Mouse (Mus musculus): ENCODE measurements around the gene Rgs12. TPM values are rescaled to one million over a fixed set of nuclear protein-coding genes. Genes with fewer than 3 reads are reported as not detected.

Rgs12 gene
- polyA plus RNA-seq, 1 experiment from 2014 or later, result 62.4 TPM

- WGBS, result 100% methylated on average over 1 of the region's 1 CpGs
- Histone ChIP-seq H3K27ac (ENCODE audit: low read length) (no peak overlapping the region), H3K9ac (replicated peaks; ENCODE audit: low read depth, low read length) (no peak overlapping the region), H3K4me1 (replicated peaks; ENCODE audit: control insufficient read depth, insufficient read depth, low read length) (no peaks in the 10 kb centered on the region), H3K9me3 (ENCODE audit: control insufficient read depth, low read length) (no peaks in the 10 kb centered on the region), H3K4me2 (ENCODE audit: low read length) (no peak overlapping the region), H3K4me3 (replicated peaks; ENCODE audit: low read length) (no peak overlapping the region), H3K27me3 (replicated peaks; ENCODE audit: control insufficient read depth, insufficient read depth, low read length) (no peaks in the 10 kb centered on the region), H3K36me3 (ENCODE audit: control insufficient read depth, insufficient read depth) (peaks cover 15% of the 10 kb centered on the region)
- no peak for ATAC-seq
These were observed 39.4 kb upstream of the Rgs12 start for GRCm38 (mm10) chr5:34909634-34910503.

GRCm38 (mm10) chr5:34910504-34910815 is 38.8 kb upstream of the Rgs12 start:
- H3K4me2 ChIP-seq (ENCODE audit: low read length), result no peak overlapping the region
- H3K9ac ChIP-seq (replicated peaks; ENCODE audit: low read depth, low read length), result no peak overlapping the region
- no peaks in the 10 kb centered on the region for H3K4me1 ChIP-seq (replicated peaks; ENCODE audit: control insufficient read depth, insufficient read depth, low read length)
- WGBS, result 88% methylated on average over 4 of the region's 4 CpGs
- no peaks in the 10 kb centered on the region for H3K27me3 ChIP-seq (replicated peaks; ENCODE audit: control insufficient read depth, insufficient read depth, low read length)
- no peak overlapping the region for H3K4me3 ChIP-seq (replicated peaks; ENCODE audit: low read length)
- no peak for ATAC-seq
- no peak overlapping the region for H3K27ac ChIP-seq (ENCODE audit: low read length)
- no peaks in the 10 kb centered on the region for H3K9me3 ChIP-seq (ENCODE audit: control insufficient read depth, low read length)
- H3K36me3 ChIP-seq (ENCODE audit: control insufficient read depth, insufficient read depth), result peaks cover 9% of the 10 kb centered on the region; the same call in 1 of the 2 replicates

DNA sequence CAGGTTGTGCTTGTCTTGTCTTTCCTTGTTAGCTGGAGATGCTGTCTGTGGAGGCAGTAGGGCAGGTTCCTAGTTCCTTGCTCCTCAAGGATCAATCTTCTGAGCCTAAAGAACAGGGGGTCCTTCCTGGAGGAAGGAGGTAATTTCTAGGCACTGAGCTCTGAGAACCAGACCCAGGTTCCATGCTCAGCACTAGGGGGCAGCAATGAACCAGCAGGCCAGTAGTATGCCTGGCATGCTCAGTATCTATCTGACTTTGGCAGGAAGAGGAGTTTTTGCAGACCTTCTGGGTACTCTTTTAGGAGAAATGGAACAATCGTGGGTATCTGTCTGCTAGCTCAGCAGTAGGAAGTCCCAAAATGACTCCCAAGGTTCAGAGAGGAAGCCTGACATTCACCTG is 33.4 kb upstream of the Rgs12 start:
- Histone ChIP-seq H3K9me3 (ENCODE audit: control insufficient read depth, low read length) (no peaks in the 10 kb centered on the region), H3K4me3 (replicated peaks; ENCODE audit: low read length) (no peak overlapping the region), H3K4me1 (replicated peaks; ENCODE audit: control insufficient read depth, insufficient read depth, low read length) (peaks cover 14% of the 10 kb centered on the region), H3K4me2 (ENCODE audit: low read length) (no peak overlapping the region), H3K27ac (ENCODE audit: low read length) (no peak overlapping the region), H3K9ac (replicated peaks; ENCODE audit: low read depth, low read length) (no peak overlapping the region), H3K36me3 (ENCODE audit: control insufficient read depth, insufficient read depth) (no peaks in the 10 kb centered on the region), H3K27me3 (replicated peaks; ENCODE audit: control insufficient read depth, insufficient read depth, low read length) (no peaks in the 10 kb centered on the region)
- 19% methylated on average over 1 of the region's 1 CpGs for WGBS
- peak; percentile 79 for ATAC-seq

DNA sequence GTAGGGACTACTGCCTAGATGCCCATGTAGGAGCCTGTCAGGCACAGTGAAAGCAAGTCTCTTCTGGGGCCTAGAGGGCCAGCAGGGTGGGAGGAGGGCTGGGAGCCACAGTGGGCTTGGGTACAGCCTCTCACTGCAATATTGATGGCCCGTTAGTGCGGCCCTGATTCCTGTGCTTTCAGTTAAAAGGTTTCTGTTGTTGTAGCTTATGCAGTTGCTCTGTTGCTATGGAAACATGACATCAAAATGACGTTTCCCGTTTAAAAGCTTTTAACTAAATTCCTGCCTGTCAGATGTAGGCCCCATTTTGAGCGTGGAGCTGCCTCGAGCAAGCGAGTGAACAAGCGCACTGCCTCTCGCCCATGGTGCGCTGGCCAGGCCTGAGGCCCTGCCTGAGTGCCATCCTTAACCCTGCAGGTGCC is 32.0 kb upstream of the Rgs12 start:
- no peaks in the 10 kb centered on the region for H3K36me3 ChIP-seq (ENCODE audit: control insufficient read depth, insufficient read depth)
- peaks cover 14% of the 10 kb centered on the region for H3K4me1 ChIP-seq (replicated peaks; ENCODE audit: control insufficient read depth, insufficient read depth, low read length)
- no peak overlapping the region for H3K4me2 ChIP-seq (ENCODE audit: low read length)
- WGBS, result 26% methylated on average over 10 of the region's 10 CpGs
- H3K27ac ChIP-seq (ENCODE audit: low read length), result peak overlapping the region; percentile 66
- peak; percentile 67 for ATAC-seq
- no peak overlapping the region for H3K4me3 ChIP-seq (replicated peaks; ENCODE audit: low read length)
- H3K27me3 ChIP-seq (replicated peaks; ENCODE audit: control insufficient read depth, insufficient read depth, low read length), result no peaks in the 10 kb centered on the region
- peak overlapping the region; percentile 38 for H3K9ac ChIP-seq (replicated peaks; ENCODE audit: low read depth, low read length)
- H3K9me3 ChIP-seq (ENCODE audit: control insufficient read depth, low read length), result no peaks in the 10 kb centered on the region

- WGBS, result 92% methylated on average over 3 of the region's 3 CpGs
These were observed 30.5 kb upstream of the Rgs12 start for GRCm38 (mm10) chr5:34918785-34919184.

GRCm38 (mm10) chr5:34922531-34922930 is 26.7 kb upstream of the Rgs12 start:
- Histone ChIP-seq H3K4me2 (ENCODE audit: low read length) (no peak overlapping the region), H3K27me3 (replicated peaks; ENCODE audit: control insufficient read depth, insufficient read depth, low read length) (no peaks in the 10 kb centered on the region), H3K4me3 (replicated peaks; ENCODE audit: low read length) (no peak overlapping the region), H3K4me1 (replicated peaks; ENCODE audit: control insufficient read depth, insufficient read depth, low read length) (peaks cover 2% of the 10 kb centered on the region; the same call in 1 of the 2 replicates), H3K9ac (replicated peaks; ENCODE audit: low read depth, low read length) (no peak overlapping the region), H3K36me3 (ENCODE audit: control insufficient read depth, insufficient read depth) (peaks cover 6% of the 10 kb centered on the region), H3K27ac (ENCODE audit: low read length) (no peak overlapping the region), H3K9me3 (ENCODE audit: control insufficient read depth, low read length) (no peaks in the 10 kb centered on the region)
- WGBS, result 67% methylated on average over 6 of the region's 6 CpGs
- no peak for ATAC-seq

More at GRCm38 (mm10) chr5:34918785-34919184, 30.5 kb upstream of the Rgs12 start:
- Histone ChIP-seq H3K27me3 (replicated peaks; ENCODE audit: control insufficient read depth, insufficient read depth, low read length) (no peaks in the 10 kb centered on the region), H3K9me3 (ENCODE audit: control insufficient read depth, low read length) (no peaks in the 10 kb centered on the region), H3K4me3 (replicated peaks; ENCODE audit: low read length) (no peak overlapping the region), H3K36me3 (ENCODE audit: control insufficient read depth, insufficient read depth) (peaks cover 3% of the 10 kb centered on the region), H3K27ac (ENCODE audit: low read length) (no peak overlapping the region), H3K9ac (replicated peaks; ENCODE audit: low read depth, low read length) (no peak overlapping the region), H3K4me2 (ENCODE audit: low read length) (no peak overlapping the region), H3K4me1 (replicated peaks; ENCODE audit: control insufficient read depth, insufficient read depth, low read length) (peaks cover 14% of the 10 kb centered on the region)
- no peak for ATAC-seq

GRCm38 (mm10) chr5:34923920-34924319 is 25.3 kb upstream of the Rgs12 start:
- no peaks in the 10 kb centered on the region for H3K27me3 ChIP-seq (replicated peaks; ENCODE audit: control insufficient read depth, insufficient read depth, low read length)
- no peak overlapping the region for H3K27ac ChIP-seq (ENCODE audit: low read length)
- WGBS, result 96% methylated on average over 4 of the region's 4 CpGs
- peaks cover 6% of the 10 kb centered on the region for H3K36me3 ChIP-seq (ENCODE audit: control insufficient read depth, insufficient read depth)
- H3K4me1 ChIP-seq (replicated peaks; ENCODE audit: control insufficient read depth, insufficient read depth, low read length), result no peaks in the 10 kb centered on the region
- no peak overlapping the region for H3K9ac ChIP-seq (replicated peaks; ENCODE audit: low read depth, low read length)
- no peak for ATAC-seq
- no peak overlapping the region for H3K4me2 ChIP-seq (ENCODE audit: low read length)
- H3K4me3 ChIP-seq (replicated peaks; ENCODE audit: low read length), result no peak overlapping the region
- H3K9me3 ChIP-seq (ENCODE audit: control insufficient read depth, low read length), result no peaks in the 10 kb centered on the region

DNA sequence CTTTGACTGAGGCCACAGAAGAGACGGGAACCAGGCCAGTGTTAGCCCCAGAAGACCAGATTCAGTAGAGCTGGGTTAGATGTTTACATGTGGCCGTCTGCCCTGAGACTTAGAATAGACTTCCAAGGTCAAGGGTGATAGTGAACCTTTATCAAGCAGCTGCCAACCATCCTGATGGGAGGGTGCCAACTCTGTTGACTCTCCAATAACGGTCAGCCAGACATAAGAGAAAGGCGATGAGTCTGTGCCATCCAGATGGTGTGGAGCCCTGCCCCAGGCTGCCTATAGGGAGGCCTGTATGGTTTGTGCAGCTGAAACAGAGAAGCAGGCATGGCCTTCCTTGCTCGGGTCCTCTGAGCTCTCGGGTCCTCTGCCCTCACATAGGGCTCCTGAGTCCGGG is 24.7 kb upstream of the Rgs12 start:
- no peak for ATAC-seq
- peaks cover 6% of the 10 kb centered on the region for H3K36me3 ChIP-seq (ENCODE audit: control insufficient read depth, insufficient read depth)
- no peaks in the 10 kb centered on the region for H3K27me3 ChIP-seq (replicated peaks; ENCODE audit: control insufficient read depth, insufficient read depth, low read length)
- no peaks in the 10 kb centered on the region for H3K4me1 ChIP-seq (replicated peaks; ENCODE audit: control insufficient read depth, insufficient read depth, low read length)
- WGBS, result 89% methylated on average over 7 of the region's 7 CpGs
- no peak overlapping the region for H3K4me3 ChIP-seq (replicated peaks; ENCODE audit: low read length)
- H3K9me3 ChIP-seq (ENCODE audit: control insufficient read depth, low read length), result no peaks in the 10 kb centered on the region
- no peak overlapping the region for H3K9ac ChIP-seq (replicated peaks; ENCODE audit: low read depth, low read length)
- no peak overlapping the region for H3K4me2 ChIP-seq (ENCODE audit: low read length)
- no peak overlapping the region for H3K27ac ChIP-seq (ENCODE audit: low read length)

GRCm38 (mm10) chr5:34927648-34928047 is 21.6 kb upstream of the Rgs12 start:
- no peaks in the 10 kb centered on the region for H3K9me3 ChIP-seq (ENCODE audit: control insufficient read depth, low read length)
- peaks cover 13% of the 10 kb centered on the region for H3K4me1 ChIP-seq (replicated peaks; ENCODE audit: control insufficient read depth, insufficient read depth, low read length)
- H3K27ac ChIP-seq (ENCODE audit: low read length), result no peak overlapping the region
- no peak overlapping the region for H3K4me2 ChIP-seq (ENCODE audit: low read length)
- no peak overlapping the region for H3K4me3 ChIP-seq (replicated peaks; ENCODE audit: low read length)
- ATAC-seq, result no peak
- no peak overlapping the region for H3K9ac ChIP-seq (replicated peaks; ENCODE audit: low read depth, low read length)
- H3K36me3 ChIP-seq (ENCODE audit: control insufficient read depth, insufficient read depth), result peaks cover 6% of the 10 kb centered on the region
- no peaks in the 10 kb centered on the region for H3K27me3 ChIP-seq (replicated peaks; ENCODE audit: control insufficient read depth, insufficient read depth, low read length)
- 88% methylated on average over 4 of the region's 4 CpGs for WGBS

Measured in forebrain, embryonic 16.5 days (tissue).